Comparison of ENCODE assay signal across 2 mouse cellular contexts in the genomic region with DNA sequence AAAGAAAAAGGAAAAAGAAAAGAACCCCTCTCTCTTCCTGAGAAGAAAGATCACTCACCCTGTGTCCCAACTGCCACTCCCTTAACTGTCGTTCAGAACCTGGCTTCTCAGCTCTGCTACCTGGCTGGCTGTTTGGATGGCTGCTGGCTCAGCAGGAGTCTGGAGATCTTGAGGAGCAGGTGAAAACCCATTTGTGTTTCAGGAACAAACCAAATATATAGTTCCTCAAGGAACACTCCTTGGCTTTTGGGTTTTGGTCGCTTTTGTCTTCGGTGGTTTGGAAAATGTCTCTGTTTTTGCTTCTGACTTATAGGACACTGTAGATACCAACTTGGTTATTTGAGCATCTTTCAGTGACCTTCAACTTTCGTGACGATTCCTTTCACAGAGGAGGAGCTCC.
TF ChIP-seq lines count a peak whose summit lies in the region.

Gene Gatad1, minus strand, starts transcription at position 101 of the 400 bp plus-strand sequence.

TF ChIP-seq in CH12.LX, 34 proteins besides CTCF, POLR2A, EP300 and RAD21 (continued from another document):
- no peak for TF ChIP-seq ZC3H11A (IDR thresholded peaks at IDR 0.05; ENCODE audit: low read depth, low read length)
- TF ChIP-seq TBP (conservative IDR thresholded peaks at IDR 0.05; ENCODE audit: low read depth, low read length) = no peak
- no peak for TF ChIP-seq BHLHE40 (IDR thresholded peaks at IDR 0.05; ENCODE audit: low read depth, low read length)
- no peak for TF ChIP-seq TCF12 (IDR thresholded peaks at IDR 0.05; ENCODE audit: low read depth, low read length)
- TF ChIP-seq UBTF (IDR thresholded peaks at IDR 0.05; ENCODE audit: low read depth, low read length) = no peak
- TF ChIP-seq USF1 (IDR thresholded peaks at IDR 0.05; ENCODE audit: low read depth, low read length) = no peak
- TF ChIP-seq IRF4 (IDR thresholded peaks at IDR 0.05; ENCODE audit: low read depth, low read length) = no peak
- TF ChIP-seq KAT2A (IDR thresholded peaks at IDR 0.05; ENCODE audit: insufficient replicate concordance, low read length) = no peak
- TF ChIP-seq POLR2AphosphoS2 (IDR thresholded peaks at IDR 0.05; ENCODE audit: low read depth, low read length) = no peak
- no peak for TF ChIP-seq ELF1 (IDR thresholded peaks at IDR 0.05; ENCODE audit: low read depth, low read length)
- TF ChIP-seq NRF1 (IDR thresholded peaks at IDR 0.05; ENCODE audit: low read depth, low read length) = no peak
- TF ChIP-seq MAX (IDR thresholded peaks at IDR 0.05; ENCODE audit: low read length) = no peak
TF ChIP-seq in CH12.LX: peak in this region for 0.

TF ChIP-seq in MEL, 35 proteins besides CTCF, POLR2A, EP300 and RAD21 (continued from another document):
- TF ChIP-seq KAT2A (conservative IDR thresholded peaks at IDR 0.05; ENCODE audit: low read depth, low read length) (no peak), GABPA (IDR thresholded peaks at IDR 0.05; ENCODE audit: low read depth, low read length) (no peak)
